Mouse (Mus musculus) intestine, postnatal 0 days (tissue): ENCODE measurements around the gene Arl6. TPM values are rescaled to one million over a fixed set of nuclear protein-coding genes. Genes with fewer than 3 reads are reported as not detected.

Experiments used
- ATAC-seq: fragments of 200-750 bp; cut with Nextera tagmentation; 2 replicates; pipeline ENCODE4 v1.8.0; 2017; ENCODE audit warnings: mild to moderate bottlenecking, moderate TSS enrichment, moderate library complexity
- H3K27ac ChIP-seq: fragments of 300-500 bp; sonication (generic); 2 replicates; pipeline ENCODE4 v1.5.1; 2014; ENCODE audit warnings: mild to moderate bottlenecking, low read depth, low read length, moderate library complexity
- H3K27me3 ChIP-seq: fragments of 300-500 bp; sonication (generic); replicated peaks from 2 replicates; pipeline ENCODE4 v1.6.1; 2014; ENCODE audit warnings: low read length, mixed read lengths; ENCODE audit not compliant: control insufficient read depth, insufficient read depth
- H3K36me3 ChIP-seq: fragments of 300-500 bp; sonication (generic); 2 replicates; pipeline ENCODE4 v1.6.1; 2014; ENCODE audit warnings: mild to moderate bottlenecking, moderate library complexity; ENCODE audit not compliant: control insufficient read depth, insufficient read depth
- H3K4me1 ChIP-seq: fragments of 300-500 bp; sonication (generic); replicated peaks from 2 replicates; pipeline ENCODE4 v1.6.1; 2014; ENCODE audit warnings: antibody characterized with exemption, low read length, mixed read lengths; ENCODE audit not compliant: control insufficient read depth, insufficient read depth
- H3K4me2 ChIP-seq: fragments of 300-500 bp; sonication (generic); replicated peaks from 2 replicates; pipeline ENCODE4 v1.6.1; 2014; ENCODE audit warnings: low read depth, mild to moderate bottlenecking, moderate library complexity
- H3K4me3 ChIP-seq: fragments of 300-500 bp; sonication (generic); 2 replicates; pipeline ENCODE4 v1.5.1; 2014; ENCODE audit warnings: low read depth, low read length
- H3K9ac ChIP-seq: fragments of 300-500 bp; sonication (generic); 2 replicates; pipeline ENCODE4 v1.6.1; 2014; ENCODE audit warnings: mild to moderate bottlenecking, low read depth, low read length
- H3K9me3 ChIP-seq: fragments of 300-500 bp; sonication (generic); 2 replicates; pipeline ENCODE4 v1.6.1; 2016; ENCODE audit warnings: mixed run types; ENCODE audit not compliant: control insufficient read depth
- CTCF ChIP-seq: sonication (generic); IDR thresholded peaks from 2 replicates; pipeline ENCODE4 v1.5.1; 2016; ENCODE audit warnings: low read depth, mild to moderate bottlenecking, control low read depth, antibody characterized with exemption, moderate library complexity
- WGBS: fragments of 180-500 bp; shearing (Covaris S2); extraction: QIAGEN DNeasy Blood & Tissue Kit; methylation state at CpG from one replicate; pipeline ENCODE4 v1.1.7; 2014; 5-methylcytosine and 5-hydroxymethylcytosine counted together
- polyA plus RNA-seq: library from polyadenylated mRNA; unstranded; fragments of >200 nt; fragmentation: Nextera tagmentation; extraction: Ambion mirVana; gene quantifications from 2 replicates; pipeline ENCODE4 v1.2.1, GENCODE M21; 2015

Arl6 gene
- polyA plus RNA-seq, 1 experiment from 2014 or later, result 9.9 TPM

DNA sequence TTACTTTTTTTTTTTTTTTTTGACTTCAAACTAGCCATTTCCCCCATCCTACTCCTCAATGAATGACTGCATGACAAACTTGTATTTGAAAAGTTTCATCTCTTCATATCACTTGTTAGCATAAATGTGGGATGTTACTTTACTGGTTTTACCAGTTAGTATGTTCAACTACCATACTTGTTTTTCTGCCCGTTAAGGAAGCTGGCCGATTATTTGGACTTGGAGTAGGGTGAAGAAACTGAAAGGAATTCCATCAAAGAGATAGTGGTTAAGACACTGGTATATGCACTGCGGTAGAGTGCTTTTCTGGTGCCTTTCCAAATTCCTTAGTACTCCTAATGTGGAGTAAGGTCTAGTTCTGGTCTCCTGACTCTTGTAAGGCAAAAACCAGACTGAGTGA lies 794 bp upstream of the Arl6 start:
- H3K4me3 ChIP-seq, result no peak overlapping the region
- TF ChIP-seq CTCF, result no peak
- 90% methylated on average over 3 of the region's 3 CpGs for WGBS
- H3K9me3 ChIP-seq, result no peaks in the 10 kb centered on the region
- no peak for ATAC-seq
- H3K9ac ChIP-seq, result no peak overlapping the region
- no peaks in the 10 kb centered on the region for H3K36me3 ChIP-seq
- H3K4me2 ChIP-seq, result no peak overlapping the region
- no peaks in the 10 kb centered on the region for H3K4me1 ChIP-seq
- H3K27me3 ChIP-seq, result no peaks in the 10 kb centered on the region
- H3K27ac ChIP-seq, result no peak overlapping the region

DNA sequence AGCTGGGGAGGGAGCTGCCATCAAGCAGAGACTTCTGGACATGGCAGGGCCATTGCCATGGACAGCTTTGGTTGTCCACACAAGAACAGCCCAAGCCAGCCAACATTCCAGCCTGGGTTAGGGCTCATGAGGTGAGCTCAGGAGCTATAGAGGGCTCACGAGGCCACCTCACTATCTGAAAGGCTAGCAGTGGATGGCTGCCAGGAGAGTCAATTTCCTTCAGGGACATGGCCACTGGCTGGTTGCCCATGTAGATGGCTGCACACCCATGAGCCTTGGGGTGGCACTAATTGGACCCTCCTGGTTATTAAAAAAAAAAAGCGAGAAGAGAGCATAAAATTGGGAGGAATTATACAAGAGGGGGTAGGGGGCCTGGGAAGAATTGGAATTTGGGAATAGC lies 4.6 kb downstream of the Arl6 start:
- Histone ChIP-seq H3K4me3 (no peak overlapping the region), H3K36me3 (no peaks in the 10 kb centered on the region), H3K9me3 (no peaks in the 10 kb centered on the region), H3K4me1 (no peaks in the 10 kb centered on the region), H3K9ac (no peak overlapping the region), H3K27ac (no peak overlapping the region), H3K4me2 (no peak overlapping the region), H3K27me3 (no peaks in the 10 kb centered on the region)
- ATAC-seq, result no peak
- no peak for TF ChIP-seq CTCF
- WGBS, result 88% methylated on average over 2 of the region's 2 CpGs

DNA sequence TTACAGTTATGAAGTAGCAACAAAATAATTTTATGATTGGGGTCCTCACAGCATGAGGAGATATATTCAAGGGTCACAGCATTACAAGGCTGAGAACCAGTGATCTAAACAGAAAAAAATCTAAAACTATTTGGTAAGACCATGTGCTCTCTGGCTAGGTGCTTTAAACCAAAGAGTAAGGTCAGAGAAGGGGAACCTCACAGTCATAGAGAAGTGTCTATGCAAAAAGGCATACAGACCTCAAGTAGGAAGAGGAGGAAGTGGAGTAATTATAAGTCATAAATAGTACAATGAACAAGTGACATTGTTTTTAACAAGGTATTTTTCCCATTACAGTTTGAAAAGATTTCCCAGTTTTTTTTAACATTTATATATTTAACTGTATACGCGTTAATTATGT lies 17.6 kb downstream of the Arl6 start:
- Histone ChIP-seq H3K9me3 (no peaks in the 10 kb centered on the region), H3K36me3 (no peaks in the 10 kb centered on the region), H3K27me3 (no peaks in the 10 kb centered on the region), H3K4me2 (no peak overlapping the region), H3K9ac (no peak overlapping the region), H3K27ac (no peak overlapping the region), H3K4me1 (no peaks in the 10 kb centered on the region), H3K4me3 (no peak overlapping the region)
- WGBS, result 95% methylated on average over 2 of the region's 2 CpGs
- no peak for ATAC-seq
- no peak for TF ChIP-seq CTCF

DNA sequence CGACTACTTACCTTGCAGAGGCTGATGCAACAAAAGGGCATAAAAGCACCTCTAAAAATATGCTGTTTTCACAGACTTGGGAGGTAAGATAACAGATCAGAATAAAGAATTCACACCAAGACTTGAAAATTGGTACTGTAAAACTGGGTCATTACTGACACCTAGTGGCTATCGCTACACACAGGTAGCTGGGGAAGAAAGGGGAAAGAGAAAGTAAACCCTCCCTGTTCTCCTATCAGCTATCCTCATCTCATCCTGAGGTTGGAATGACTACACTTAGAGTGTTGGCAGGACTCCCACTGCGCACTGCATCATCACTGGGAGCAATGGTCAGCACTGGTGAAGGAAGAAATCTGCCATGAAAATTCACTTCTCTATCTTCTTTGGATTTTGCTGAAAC lies 22.0 kb downstream of the Arl6 start:
- peak; percentile 89 for TF ChIP-seq CTCF
- no peaks in the 10 kb centered on the region for H3K36me3 ChIP-seq
- no peak overlapping the region for H3K9ac ChIP-seq
- no peaks in the 10 kb centered on the region for H3K27me3 ChIP-seq
- H3K9me3 ChIP-seq, result no peaks in the 10 kb centered on the region
- H3K4me1 ChIP-seq, result no peaks in the 10 kb centered on the region
- peak; percentile 72 for ATAC-seq
- H3K4me2 ChIP-seq, result no peak overlapping the region
- no peak overlapping the region for H3K27ac ChIP-seq
- 25% methylated on average over 3 of the region's 3 CpGs for WGBS
- H3K4me3 ChIP-seq, result no peak overlapping the region

DNA sequence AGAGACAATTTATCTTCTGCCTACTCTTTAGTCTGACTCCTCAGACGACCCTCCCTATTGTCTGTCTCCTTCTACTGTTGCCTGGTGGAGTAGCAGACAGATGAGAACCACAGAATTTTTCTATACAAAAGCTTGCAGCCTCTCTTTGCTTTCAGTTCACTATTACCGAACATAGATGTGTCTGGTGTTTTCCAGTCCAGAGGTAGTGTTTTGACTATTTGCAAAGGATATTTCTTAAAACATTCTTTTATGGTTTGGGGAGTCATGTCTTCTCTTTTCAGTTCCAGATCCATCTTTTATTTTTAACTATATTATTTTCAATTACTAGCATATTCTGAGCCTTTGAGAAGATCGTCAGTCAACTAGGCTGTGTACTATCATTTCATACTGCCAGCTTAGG lies 23.5 kb downstream of the Arl6 start:
- no peak for TF ChIP-seq CTCF
- Histone ChIP-seq H3K4me3 (no peak overlapping the region), H3K36me3 (no peaks in the 10 kb centered on the region), H3K9me3 (no peaks in the 10 kb centered on the region), H3K27me3 (no peaks in the 10 kb centered on the region), H3K27ac (no peak overlapping the region), H3K4me1 (no peaks in the 10 kb centered on the region), H3K9ac (no peak overlapping the region), H3K4me2 (no peak overlapping the region)
- ATAC-seq, result no peak
- 75% methylated on average over 3 of the region's 3 CpGs for WGBS

DNA sequence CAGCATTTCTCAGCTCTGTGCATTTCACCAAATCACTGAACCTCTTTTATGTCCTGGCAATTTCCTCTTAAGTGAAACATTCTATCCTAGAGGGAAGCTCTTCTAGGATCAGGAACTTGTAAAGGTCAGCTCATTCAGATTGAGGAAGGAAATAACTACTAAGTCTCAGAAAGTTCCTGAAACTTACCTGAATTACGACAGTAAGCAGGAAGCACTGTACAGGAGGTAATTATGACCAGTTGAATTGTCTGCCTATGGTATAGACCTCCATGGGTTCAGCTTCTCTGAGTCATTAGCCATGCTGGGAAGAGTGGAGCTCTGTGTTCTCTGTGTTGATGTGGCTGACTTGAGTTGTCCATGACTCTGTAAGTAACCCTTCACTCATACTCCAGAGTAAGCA lies 28.4 kb downstream of the Arl6 start:
- no peak overlapping the region for H3K27ac ChIP-seq
- H3K27me3 ChIP-seq, result no peaks in the 10 kb centered on the region
- TF ChIP-seq CTCF, result no peak
- no peak overlapping the region for H3K4me3 ChIP-seq
- ATAC-seq, result no peak
- no peak overlapping the region for H3K4me2 ChIP-seq
- H3K36me3 ChIP-seq, result no peaks in the 10 kb centered on the region
- no peaks in the 10 kb centered on the region for H3K9me3 ChIP-seq
- WGBS, result 59% methylated on average over 1 of the region's 1 CpGs
- no peaks in the 10 kb centered on the region for H3K4me1 ChIP-seq
- H3K9ac ChIP-seq, result no peak overlapping the region

DNA sequence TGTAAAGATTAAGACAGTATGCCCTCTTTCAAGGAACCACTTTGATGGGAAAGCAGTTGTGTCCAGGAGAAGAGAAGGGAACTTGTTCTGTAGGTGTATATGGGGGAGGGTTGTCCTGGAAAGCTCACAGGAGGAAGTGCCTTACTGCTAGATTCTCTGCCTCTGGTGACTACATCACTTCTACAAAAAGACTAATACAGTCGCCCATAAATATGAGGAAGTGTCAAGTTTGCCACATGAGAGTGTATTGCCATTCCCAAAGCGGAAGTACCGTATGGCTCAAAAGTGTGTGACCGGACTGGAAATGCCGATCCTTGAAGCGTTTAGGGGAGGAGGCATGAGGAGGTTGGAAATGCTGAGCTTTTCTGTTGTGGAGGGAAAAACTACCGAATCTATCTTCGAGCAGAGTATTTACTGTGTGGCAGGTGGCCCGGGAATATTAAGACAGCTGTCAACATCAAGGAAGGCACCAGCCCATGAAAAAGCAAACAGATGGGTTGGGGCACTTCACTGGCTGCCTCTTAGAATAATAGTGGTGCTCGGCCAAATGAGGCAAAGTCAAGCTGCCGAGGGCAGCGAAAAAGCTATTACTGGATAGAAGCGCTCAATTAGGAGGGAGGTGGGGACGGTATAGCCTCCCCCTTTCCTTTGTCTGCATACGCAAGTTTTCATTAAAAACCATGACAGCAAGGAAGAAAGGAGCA lies 35.0 kb downstream of the Arl6 start:
- Histone ChIP-seq H3K4me1 (no peaks in the 10 kb centered on the region), H3K9me3 (no peaks in the 10 kb centered on the region), H3K27ac (no peak overlapping the region), H3K9ac (no peak overlapping the region), H3K4me3 (no peak overlapping the region), H3K36me3 (no peaks in the 10 kb centered on the region), H3K27me3 (no peaks in the 10 kb centered on the region), H3K4me2 (no peak overlapping the region)
- TF ChIP-seq CTCF, result no peak
- ATAC-seq, result no peak
- WGBS, result 70% methylated on average over 15 of the region's 15 CpGs
